Mouse (Mus musculus): ENCODE measurements around the gene Spint2. TPM values are rescaled to one million over a fixed set of nuclear protein-coding genes. Genes with fewer than 3 reads are reported as not detected.
A peak's percentile ranks its signal among the peaks of the same experiment; 100 is the strongest.

Gene Spint2
- total RNA-seq, 4 experiments from 2014 or later, result 11.2 to 15.9 (median 12.5) TPM

DNA sequence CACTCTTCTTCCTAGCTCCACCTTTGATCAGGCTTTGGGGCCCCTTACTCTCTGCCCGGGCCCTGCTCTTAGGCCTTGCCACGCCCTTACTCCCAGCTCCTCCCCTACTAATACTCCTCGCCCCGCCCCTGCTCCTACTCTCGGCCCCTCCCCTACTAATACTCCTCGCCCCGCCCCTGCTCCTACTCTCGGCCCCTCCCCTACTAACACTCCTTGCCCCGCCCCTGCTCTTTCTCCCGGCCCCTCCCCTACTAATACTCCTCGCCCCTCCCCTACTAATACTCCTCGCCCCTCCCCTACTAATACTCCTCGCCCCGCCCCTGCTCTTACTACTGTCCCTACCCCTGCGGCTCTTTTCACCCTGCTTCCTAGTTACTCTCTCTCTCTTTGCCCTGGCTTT, 70.7 kb downstream of the Spint2 start:
- DNase-seq (ENCODE audit: low spot score in 2 of 2), result peak in 1 of 2 experiments; percentile 45

Other genes starting within 250 kb of the Spint2 start
- 1,000 to 10,000 TPM; 1,847 to 2,398 (median 2,093) TPM for gene Ryr1, start 156.7 kb downstream of the Spint2 start, total RNA-seq (2022)
- under 1 TPM; 0.24 to 0.67 (median 0.37) TPM for gene Rasgrp4, start 147.1 kb downstream of the Spint2 start, total RNA-seq (2022)
- gene Fam98c, start 125.7 kb downstream of the Spint2 start, total RNA-seq (2022), result 10 to 100 TPM in 3 of 4 experiments, 1 to 10 TPM in 1; 9.9 to 11.0 (median 10.5) TPM
- under 1 TPM in 3 of 4 experiments, not detected in 1; 0.21 to 0.25 (median 0.24) TPM for gene Ggn, start 111.7 kb downstream of the Spint2 start, total RNA-seq (2022)
- gene Spred3, start 111.5 kb downstream of the Spint2 start, total RNA-seq (2022), result 1 to 10 TPM; 1.6 to 3.6 (median 2.6) TPM
- gene Psmd8, start 101.2 kb downstream of the Spint2 start, total RNA-seq (2022), result 100 to 1,000 TPM; 168 to 274 (median 229) TPM
- under 1 TPM in 2 of 4 experiments, not detected in 2; 0.13 to 0.68 TPM for gene Catsperg1, start 67.9 kb downstream of the Spint2 start, total RNA-seq (2022)
- under 1 TPM; 0.39 to 0.63 (median 0.49) TPM for gene Kcnk6, start 49.4 kb downstream of the Spint2 start, total RNA-seq (2022)
- 10 to 100 TPM; 36.9 to 39.3 (median 38.4) TPM for gene Yif1b, start 43.6 kb downstream of the Spint2 start, total RNA-seq (2022)
- under 1 TPM in 3 of 4 experiments, not detected in 1; 0.44 to 0.85 (median 0.79) TPM for gene 2200002D01Rik, start 33.4 kb downstream of the Spint2 start, total RNA-seq (2022)
- 1 to 10 TPM; 2.7 to 3.4 (median 3.0) TPM for gene Ppp1r14a, start 7.4 kb upstream of the Spint2 start, total RNA-seq (2022)
- 1 to 10 TPM in 3 of 4 experiments, under 1 TPM in 1; 0.92 to 4.5 (median 2.0) TPM for gene Dpf1, start 22.0 kb upstream of the Spint2 start, total RNA-seq (2022)
- gene Sipa1l3, start 236.7 kb upstream of the Spint2 start, total RNA-seq (2022), result 1 to 10 TPM; 5.3 to 7.0 (median 6.2) TPM

Measured in gastrocnemius, adult 8-10 months (tissue).